Mouse (Mus musculus): ENCODE data around the gene Fgfr3.

DNA sequence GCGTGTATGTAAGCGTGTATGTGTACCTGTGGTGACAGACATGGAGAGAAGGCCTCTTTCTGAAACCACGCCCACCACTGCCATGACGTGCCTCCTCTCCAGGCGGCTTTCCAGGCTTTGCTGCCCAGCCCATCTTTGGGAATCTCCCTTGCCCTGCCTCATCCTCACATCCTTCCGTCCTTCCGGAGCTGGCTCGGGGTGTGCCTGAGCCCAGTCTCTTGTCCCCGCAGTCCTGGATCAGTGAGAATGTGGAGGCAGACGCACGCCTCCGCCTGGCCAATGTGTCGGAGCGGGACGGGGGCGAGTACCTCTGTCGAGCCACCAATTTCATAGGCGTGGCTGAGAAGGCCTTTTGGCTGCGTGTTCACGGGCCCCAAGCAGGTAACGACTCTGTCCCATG lies 9.6 kb downstream of the Fgfr3 start:
- TF ChIP-seq CTCF (IDR thresholded peaks at IDR 0.05; ENCODE audit: low read depth) = no peak
- no peak for TF ChIP-seq EP300 (optimal IDR thresholded peaks at IDR 0.05)
